Mouse (Mus musculus) layer of hippocampus, postnatal 36 days (tissue): ENCODE data around the gene Cpne9. TPM values are rescaled to one million over a fixed set of nuclear protein-coding genes. Genes with fewer than 3 reads are reported as not detected.
A peak's percentile ranks its signal among the peaks of the same experiment; 100 is the strongest.

Experiments used
- DNase-seq, 2 experiments: peaks; one replicate each; pipeline ENCODE4 v3.0.0; 2022
- total RNA-seq, 2 experiments: library from RNA; stranded (reverse); gene quantifications; 2 replicates each; pipeline ENCODE4 v1.2.3; 2021

The Cpne9 gene
- total RNA-seq, 2 experiments from 2014 or later, result 17.6 to 22.7 TPM

- peak; percentile 65 to 72 for DNase-seq
Observed at GRCm38 (mm10) chr6:113343177-113344092, 61.3 kb downstream of the Cpne9 start, which contains the start of gene Camk1. Gene Camk1 (minus strand): TSS chr6:113343984.

- DNase-seq, result no peak
Observed at GRCm38 (mm10) chr6:113344321-113344720, 62.2 kb downstream of the Cpne9 start.

- DNase-seq, result no peak
Observed at GRCm38 (mm10) chr6:113346897-113347296, 64.8 kb downstream of the Cpne9 start.

- no peak for DNase-seq
Observed at GRCm38 (mm10) chr6:113350538-113350937, 68.4 kb downstream of the Cpne9 start.

- no peak for DNase-seq
Observed at GRCm38 (mm10) chr6:113351161-113351560, 69.1 kb downstream of the Cpne9 start.

- DNase-seq, result no peak
Observed at GRCm38 (mm10) chr6:113351653-113352052, 69.5 kb downstream of the Cpne9 start.

GRCm38 (mm10) chr6:113352820-113353219, 70.7 kb downstream of the Cpne9 start:
- DNase-seq, result no peak

- DNase-seq, result no peak
Observed at GRCm38 (mm10) chr6:113353696-113354095, 71.6 kb downstream of the Cpne9 start.

Other genes with a start within 250 kb of the Cpne9 start
- 10 to 100 TPM; 33.1 to 42.0 TPM for gene Thumpd3, start 236.1 kb upstream of the Cpne9 start, total RNA-seq
- gene Setd5, start 204.9 kb upstream of the Cpne9 start, total RNA-seq, result 100 to 1,000 TPM; 103 to 117 TPM
- gene Lhfpl4, start 86.9 kb upstream of the Cpne9 start, total RNA-seq, result 10 to 100 TPM; 75.6 to 78.2 TPM
- 10 to 100 TPM; 12.6 to 14.5 TPM for gene Mtmr14, start 44.5 kb upstream of the Cpne9 start, total RNA-seq
- 10 to 100 TPM; 36.3 to 39.4 TPM for gene Brpf1, start 24.8 kb downstream of the Cpne9 start, total RNA-seq
- gene Ogg1, start 44.7 kb downstream of the Cpne9 start, total RNA-seq, result 1 to 10 TPM; 8.3 to 9.5 TPM
- gene Camk1, start 61.7 kb downstream of the Cpne9 start, total RNA-seq, result 10 to 100 TPM; 48.6 to 50.1 TPM
- gene Tada3, start 95.6 kb downstream of the Cpne9 start, total RNA-seq, result 10 to 100 TPM; 53.4 to 56.1 TPM
- 100 to 1,000 TPM; 296 to 329 TPM for gene Arpc4, start 95.8 kb downstream of the Cpne9 start, total RNA-seq
- gene Ttll3, start 107.0 kb downstream of the Cpne9 start, total RNA-seq, result 10 to 100 TPM; 17.8 to 19.3 TPM
- gene Rpusd3, start 137.0 kb downstream of the Cpne9 start, total RNA-seq, result 10 to 100 TPM; 31.1 to 32.4 TPM
- gene Cidec, start 153.5 kb downstream of the Cpne9 start, total RNA-seq, result not detected
- gene Jagn1, start 160.3 kb downstream of the Cpne9 start, total RNA-seq, result 10 to 100 TPM; 43.4 to 50.6 TPM
- gene Il17re, start 176.2 kb downstream of the Cpne9 start, total RNA-seq, result under 1 TPM; 0.25 to 0.27 TPM
- gene Il17rc, start 189.1 kb downstream of the Cpne9 start, total RNA-seq, result 1 to 10 TPM; 6.4 to 9.7 TPM
- gene Creld1, start 201.0 kb downstream of the Cpne9 start, total RNA-seq, result 100 to 1,000 TPM; 122 to 133 TPM
- gene Prrt3, start 219.6 kb downstream of the Cpne9 start, total RNA-seq, result 10 to 100 TPM; 52.8 to 54.1 TPM
- 10 to 100 TPM; 75.1 to 82.0 TPM for gene Emc3, start 249.3 kb downstream of the Cpne9 start, total RNA-seq
- 1 to 10 TPM; 1.9 to 2.5 TPM for gene Fancd2, start 249.4 kb downstream of the Cpne9 start, total RNA-seq